ENCODE assay signal across 21 mouse cellular contexts in genomic region chr10:59791896-59792295, GRCm38 (mm10).
DNase-seq lines count a peak whose midpoint lies in the region.
"Had no signal": no experiment of that assay in that cellular context is flagged by ENCODE, and none has a peak within 500 bp of the region (broad histone marks: within the 10 kb centered on the region; RNA-seq: fewer than 3 reads in every experiment).

No protein-coding gene starts in this region.

- H3K4me1 ChIP-seq in heart, embryonic 10.5 days = no peaks in the 10 kb centered on the region
- H3K4me1 ChIP-seq: heart, embryonic 15.5 days; hindbrain, embryonic 12.5 days; midbrain, embryonic 12.5 days had no signal

- H3K27me3 ChIP-seq in heart, embryonic 10.5 days (ENCODE audit: insufficient read depth, poor library complexity, severe bottlenecking) = no peaks in the 10 kb centered on the region
- H3K27me3 ChIP-seq: forebrain, embryonic 15.5 days; heart, embryonic 15.5 days; hindbrain, embryonic 12.5 days; limb, embryonic 12.5 days; midbrain, embryonic 12.5 days; neural tube, embryonic 13.5 days had no signal

- no peak overlapping the region for H3K4me3 ChIP-seq in heart, embryonic 10.5 days
- H3K4me3 ChIP-seq: forebrain, embryonic 15.5 days; gastrocnemius, adult 2 months; heart, embryonic 15.5 days; hindbrain, embryonic 12.5 days; left cerebral cortex, adult 2 months; limb, embryonic 12.5 days; midbrain, embryonic 12.5 days; neural tube, embryonic 13.5 days had no signal

- peaks cover 7% of the 10 kb centered on the region; the same call in 1 of the 2 replicates for H3K36me3 ChIP-seq in heart, embryonic 10.5 days

- H3K9me3 ChIP-seq in heart, embryonic 10.5 days = no peaks in the 10 kb centered on the region
- H3K9me3 ChIP-seq: forebrain, embryonic 15.5 days; hindbrain, embryonic 12.5 days; limb, embryonic 12.5 days; midbrain, embryonic 12.5 days; neural tube, embryonic 13.5 days had no signal

- DNase-seq in heart, embryonic 10.5 days (ENCODE audit: low spot score) = peak; percentile 64
- DNase-seq in heart, postnatal 4 days = no peak
- DNase-seq in kidney, adult 18-20 months = peak; percentile 11
- DNase-seq in kidney, adult 9 months = peak; percentile 67
- peak; percentile 29 to 52 for DNase-seq in kidney, postnatal 25 days
- DNase-seq in cerebellum, postnatal 14 days = no peak
- DNase-seq in spleen, postnatal 10 days (ENCODE audit: low spot score in 2 of 2) = no peak
- DNase-seq: adrenal gland, adult 2 months; adrenal gland, postnatal 36 days; cerebellum, adult 18-20 months; cerebellum, postnatal 10 days; gastrocnemius, adult 2 months; liver, postnatal 0 days; lung, postnatal 36 days had no signal

- H3K27ac ChIP-seq in heart, embryonic 10.5 days = no peak overlapping the region
- H3K27ac ChIP-seq: forebrain, embryonic 15.5 days; heart, embryonic 15.5 days; hindbrain, embryonic 12.5 days; left cerebral cortex, adult 2 months; limb, embryonic 12.5 days; midbrain, embryonic 12.5 days; neural tube, embryonic 13.5 days had no signal

- WGBS in heart, embryonic 10.5 days = 67% methylated on average over 5 of the region's 5 CpGs

Comparison
In these comparisons a context has a peak if more than half of its experiments do, and no peak if none do; other contexts are left out.
1. DNase-seq: peak in heart, embryonic 10.5 days (single experiment), kidney, adult 18-20 months (single experiment), kidney, adult 9 months (single experiment) and kidney, postnatal 25 days (2 of 2); none in heart, postnatal 4 days (single experiment), cerebellum, postnatal 14 days (0 of 2) and spleen, postnatal 10 days (0 of 2).